Mouse (Mus musculus) testis, adult 2 months (tissue): ENCODE measurements at regions not wholly inside any gene's neighbourhood (a gene's known extent, or its start where the extent isn't known, plus 50 kb on each side); places are given as distances from the start of the nearest gene placed in this dataset.

Source experiments
- CTCF ChIP-seq: fragments of 200-500 bp; IDR thresholded peaks from 2 replicates; pipeline ENCODE4 v1.5.1; 2012; ENCODE audit warnings: low read depth, mild to moderate bottlenecking, inconsistent platforms, low read length, moderate library complexity; ENCODE audit not compliant: control insufficient read depth, insufficient read depth, insufficient replicate concordance
- POLR2A ChIP-seq: fragments of 200-500 bp; IDR thresholded peaks from 2 replicates; pipeline ENCODE4 v1.6.1; 2012; ENCODE audit warnings: low read depth, mild to moderate bottlenecking, inconsistent platforms, low read length, moderate library complexity; ENCODE audit not compliant: control insufficient read depth

GRCm38 (mm10) chr8:10747150-10747549, 261.1 kb downstream of the Irs2 start:
- TF ChIP-seq CTCF, result no peak
- TF ChIP-seq POLR2A, result no peak
